Mouse (Mus musculus) intestine, embryonic 16.5 days (tissue): ENCODE results near the gene Hip1. TPM values are rescaled to one million over a fixed set of nuclear protein-coding genes. Genes with fewer than 3 reads are reported as not detected.
A peak's percentile ranks its signal among the peaks of the same experiment; 100 is the strongest.

Source experiments
- ATAC-seq: fragments of 200-750 bp; cut with Nextera tagmentation; 2 replicates; pipeline ENCODE4 v1.8.0; 2017; ENCODE audit warnings: moderate TSS enrichment, moderate library complexity
- H3K27ac ChIP-seq: fragments of 300-500 bp; sonication (generic); 2 replicates; pipeline ENCODE4 v1.5.1; 2014; ENCODE audit warnings: mild to moderate bottlenecking, low read length
- H3K27me3 ChIP-seq: fragments of 300-500 bp; sonication (generic); replicated peaks from 2 replicates; pipeline ENCODE4 v1.6.1; 2014; ENCODE audit warnings: low read length, control low read depth, mixed read lengths; ENCODE audit not compliant: control insufficient read depth, insufficient read depth
- H3K36me3 ChIP-seq: fragments of 300-500 bp; sonication (generic); 2 replicates; pipeline ENCODE4 v1.6.1; 2014; ENCODE audit warnings: low read length, control low read depth; ENCODE audit not compliant: control insufficient read depth, insufficient read depth
- H3K4me1 ChIP-seq: fragments of 300-500 bp; sonication (generic); 2 replicates; pipeline ENCODE4 v1.6.1; 2014; ENCODE audit warnings: low read length, control low read depth, mixed read lengths; ENCODE audit not compliant: control insufficient read depth, insufficient read depth
- H3K4me2 ChIP-seq: fragments of 300-500 bp; sonication (generic); 2 replicates; pipeline ENCODE4 v1.6.1; 2014; ENCODE audit warnings: low read depth, low read length, control low read depth
- H3K4me3 ChIP-seq: fragments of 300-500 bp; sonication (generic); 2 replicates; pipeline ENCODE4 v1.5.1; 2014; ENCODE audit warnings: mild to moderate bottlenecking, low read length
- H3K9ac ChIP-seq: fragments of 300-500 bp; sonication (generic); 2 replicates; pipeline ENCODE4 v1.6.1; 2014; ENCODE audit warnings: low read depth, low read length
- H3K9me3 ChIP-seq: fragments of 300-500 bp; sonication (generic); 2 replicates; pipeline ENCODE4 v1.6.1; 2016; ENCODE audit warnings: low read length, control low read depth; ENCODE audit not compliant: control insufficient read depth
- WGBS: fragments of 180-500 bp; shearing (Covaris S2); extraction: QIAGEN DNeasy Blood & Tissue Kit; methylation state at CpG from one replicate; pipeline ENCODE4 v1.1.7; 2014; 5-methylcytosine and 5-hydroxymethylcytosine counted together
- polyA plus RNA-seq: library from polyadenylated mRNA; unstranded; fragments of >200 nt; fragmentation: Nextera tagmentation; extraction: Ambion mirVana; gene quantifications from 2 replicates; pipeline ENCODE4 v1.2.1, GENCODE M21; 2015

Gene Hip1
- polyA plus RNA-seq, 1 experiment from 2014 or later: 15.0 TPM

- Histone ChIP-seq H3K9me3 (no peaks in the 10 kb centered on the region), H3K27me3 (no peaks in the 10 kb centered on the region), H3K4me1 (peaks cover 3% of the 10 kb centered on the region; the same call in 1 of the 2 replicates), H3K36me3 (no peaks in the 10 kb centered on the region), H3K9ac (no peak overlapping the region), H3K27ac (no peak overlapping the region), H3K4me2 (no peak overlapping the region), H3K4me3 (no peak overlapping the region)
- WGBS: 57% methylated on average over 6 of the region's 6 CpGs
- no peak for ATAC-seq
Observed at GRCm38 (mm10) chr5:135399382-135399781, 145.5 kb downstream of the Hip1 start.

DNA sequence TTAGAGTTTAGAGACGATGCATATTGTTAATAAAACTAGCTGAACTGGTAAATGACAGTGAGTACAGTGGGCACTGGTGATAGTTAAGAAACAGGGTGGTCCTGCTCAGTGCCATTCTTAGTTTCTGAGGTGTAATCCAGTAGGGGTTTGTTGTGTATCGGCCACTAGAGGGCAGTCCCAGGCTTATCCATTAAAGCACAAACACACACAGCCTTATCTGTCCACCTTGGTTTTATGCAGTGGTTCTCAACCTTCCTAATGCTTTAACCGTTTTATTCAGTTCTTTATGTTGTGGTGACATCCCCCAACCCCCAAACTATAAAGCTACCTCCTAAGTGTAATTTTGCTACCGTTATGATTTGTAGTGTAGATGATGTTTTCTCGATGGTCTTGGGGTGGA lies 149.1 kb downstream of the Hip1 start:
- Histone ChIP-seq H3K4me1 (peaks cover 12% of the 10 kb centered on the region), H3K9ac (no peak overlapping the region), H3K27ac (no peak overlapping the region), H3K27me3 (no peaks in the 10 kb centered on the region), H3K36me3 (peaks cover 3% of the 10 kb centered on the region; the same call in 1 of the 2 replicates), H3K4me2 (no peak overlapping the region), H3K9me3 (no peaks in the 10 kb centered on the region), H3K4me3 (no peak overlapping the region)
- 46% methylated on average over 5 of the region's 5 CpGs for WGBS
- no peak for ATAC-seq

DNA sequence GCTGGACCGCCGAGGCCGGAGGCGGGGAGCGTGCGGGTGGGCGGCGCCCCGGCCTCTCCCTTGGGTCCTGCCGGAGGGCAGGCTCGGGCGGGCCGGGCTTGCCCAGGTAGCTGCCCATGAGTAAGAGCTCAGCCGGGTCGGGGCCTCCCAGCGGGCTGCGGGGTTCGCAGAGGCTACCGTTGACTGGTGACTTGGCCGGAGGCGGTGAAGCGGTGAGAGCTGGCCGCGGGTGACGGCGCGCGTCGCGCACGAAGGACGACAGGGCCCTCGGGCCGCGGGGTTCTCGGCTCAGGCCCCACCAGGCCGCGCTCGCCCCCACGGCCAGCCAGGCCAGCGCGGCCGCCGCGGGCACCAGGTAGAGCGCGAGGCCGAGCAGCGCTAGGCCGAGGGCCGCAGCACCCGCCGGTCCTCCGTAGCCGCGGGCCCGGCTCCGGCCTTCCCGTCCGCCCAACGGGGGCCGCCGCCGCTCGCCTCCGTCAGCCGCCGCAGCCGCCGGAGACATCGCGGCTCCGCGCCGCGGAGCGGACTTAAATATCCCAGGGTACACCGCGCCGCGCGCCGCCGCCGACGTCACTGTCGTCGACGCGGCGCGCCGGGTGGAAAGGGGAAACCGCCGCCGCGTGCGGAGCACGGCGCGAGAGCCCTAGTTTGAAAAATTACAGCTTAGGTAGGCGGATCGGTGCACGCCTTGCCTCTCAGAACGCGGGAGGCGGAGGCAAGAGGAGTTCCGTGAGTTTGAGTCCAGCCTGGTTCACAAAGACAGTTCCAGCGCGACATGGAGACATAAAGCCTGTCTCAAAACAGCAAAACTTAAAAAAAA lies 150.7 kb downstream of the Hip1 start, which contains the start of gene Pom121:
TSS of gene Pom121 (minus strand) at position 543 of the 820 bp plus-strand sequence.
- peak; percentile 92 for ATAC-seq

DNA sequence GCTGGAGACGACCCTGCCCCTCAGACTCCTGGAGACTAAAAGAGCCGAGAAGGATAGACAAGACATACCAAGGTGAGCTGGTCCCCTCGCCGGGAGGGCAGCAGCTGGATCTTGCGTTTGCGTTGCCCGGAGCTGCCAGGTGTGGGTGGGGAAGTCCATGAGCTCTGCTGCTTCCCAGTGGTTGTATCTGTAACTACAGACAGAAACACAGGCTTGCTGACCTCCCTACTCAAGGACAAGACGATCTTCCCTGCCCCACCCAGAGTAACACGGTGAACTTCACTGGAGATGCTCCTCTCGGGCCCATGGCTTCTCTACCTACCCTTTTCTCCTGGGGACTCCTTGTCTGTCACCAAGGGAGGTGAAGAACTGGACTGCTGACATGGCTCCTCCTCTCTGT lies 161.1 kb downstream of the Hip1 start:
- no peaks in the 10 kb centered on the region for H3K27me3 ChIP-seq
- no peak overlapping the region for H3K4me3 ChIP-seq
- peaks cover 55% of the 10 kb centered on the region for H3K36me3 ChIP-seq
- H3K4me2 ChIP-seq: no peak overlapping the region
- WGBS: 76% methylated on average over 10 of the region's 10 CpGs
- no peak for ATAC-seq
- no peak overlapping the region for H3K9ac ChIP-seq
- H3K4me1 ChIP-seq: no peaks in the 10 kb centered on the region
- H3K9me3 ChIP-seq: no peaks in the 10 kb centered on the region
- no peak overlapping the region for H3K27ac ChIP-seq

More for the DNA sequence above, 150.7 kb downstream of the Hip1 start, which contains the start of gene Pom121:
- H3K4me1 ChIP-seq: peaks cover 12% of the 10 kb centered on the region
- peak within 1 kb of the TSS; percentile 97 for H3K9ac ChIP-seq
- under 1% methylated on average over 98 of the region's 110 CpGs for WGBS
- no peaks in the 10 kb centered on the region for H3K9me3 ChIP-seq
- H3K36me3 ChIP-seq: peaks cover 3% of the 10 kb centered on the region; the same call in 1 of the 2 replicates
- no peaks in the 10 kb centered on the region for H3K27me3 ChIP-seq
- peak within 1 kb of the TSS; percentile 70 for H3K4me2 ChIP-seq
- peak within 1 kb of the TSS; percentile 95 for H3K4me3 ChIP-seq
- peak within 1 kb of the TSS; percentile 86 for H3K27ac ChIP-seq

DNA sequence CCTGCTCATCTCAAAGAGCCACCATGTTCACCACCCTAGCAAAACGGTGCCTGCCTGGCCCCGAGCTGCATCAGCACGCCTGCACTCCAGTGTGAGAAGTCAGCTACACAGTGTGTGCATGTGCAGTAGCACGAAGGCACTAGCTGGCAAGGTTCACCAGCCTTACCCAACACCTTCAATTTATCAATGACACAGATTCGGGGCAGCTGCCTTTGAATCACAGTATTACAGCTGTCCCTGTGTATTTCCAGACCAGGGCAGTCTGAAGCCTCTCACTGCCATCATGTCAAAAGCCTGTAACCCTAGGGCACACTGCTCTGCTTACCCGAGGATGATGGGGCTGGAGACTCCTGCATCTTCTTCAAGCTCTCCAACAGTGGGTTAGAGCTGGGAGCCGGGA lies 162.2 kb downstream of the Hip1 start:
- Histone ChIP-seq H3K9me3 (no peaks in the 10 kb centered on the region), H3K4me3 (no peak overlapping the region), H3K9ac (no peak overlapping the region), H3K4me1 (no peaks in the 10 kb centered on the region), H3K27me3 (no peaks in the 10 kb centered on the region), H3K36me3 (peaks cover 63% of the 10 kb centered on the region), H3K4me2 (no peak overlapping the region), H3K27ac (no peak overlapping the region)
- WGBS: 85% methylated on average over 7 of the region's 7 CpGs
- ATAC-seq: no peak

- H3K27ac ChIP-seq: no peak overlapping the region
- no peak overlapping the region for H3K4me3 ChIP-seq
- H3K9ac ChIP-seq: no peak overlapping the region
- no peaks in the 10 kb centered on the region for H3K9me3 ChIP-seq
- WGBS: 93% methylated on average over 10 of the region's 10 CpGs
- H3K4me2 ChIP-seq: no peak overlapping the region
- no peaks in the 10 kb centered on the region for H3K27me3 ChIP-seq
- no peaks in the 10 kb centered on the region for H3K4me1 ChIP-seq
- H3K36me3 ChIP-seq: peaks cover 55% of the 10 kb centered on the region
- ATAC-seq: no peak
Observed at GRCm38 (mm10) chr5:135381356-135381925, 163.5 kb downstream of the Hip1 start.

DNA sequence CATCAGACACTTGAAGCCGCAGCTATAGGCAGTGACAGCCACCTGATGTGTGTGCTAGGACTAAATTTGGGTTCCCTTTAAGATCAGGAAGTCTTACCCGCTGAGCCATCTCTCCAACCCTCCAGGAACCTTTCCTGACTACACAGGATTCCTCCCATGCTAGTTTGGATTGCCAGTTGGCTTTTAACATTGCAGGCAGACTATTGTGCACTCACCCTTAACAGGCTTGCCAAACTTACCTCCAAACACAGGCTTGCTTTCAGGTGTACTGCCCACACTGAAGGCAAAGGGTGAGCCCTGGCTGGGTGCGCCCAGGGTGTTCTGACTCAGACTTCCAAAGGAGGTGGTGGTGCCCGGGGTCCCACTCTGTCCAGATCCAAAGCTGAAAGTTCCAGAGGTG lies 164.2 kb downstream of the Hip1 start:
- Histone ChIP-seq H3K4me3 (no peak overlapping the region), H3K9me3 (no peaks in the 10 kb centered on the region), H3K27ac (no peak overlapping the region), H3K27me3 (no peaks in the 10 kb centered on the region), H3K4me2 (no peak overlapping the region), H3K4me1 (no peaks in the 10 kb centered on the region), H3K36me3 (peaks cover 56% of the 10 kb centered on the region), H3K9ac (no peak overlapping the region)
- ATAC-seq: no peak
- WGBS: 96% methylated on average over 4 of the region's 4 CpGs

- no peaks in the 10 kb centered on the region for H3K4me1 ChIP-seq
- H3K9me3 ChIP-seq: no peaks in the 10 kb centered on the region
- H3K36me3 ChIP-seq: peaks cover 45% of the 10 kb centered on the region
- 47% methylated on average over 2 of the region's 2 CpGs for WGBS
- no peaks in the 10 kb centered on the region for H3K27me3 ChIP-seq
- H3K27ac ChIP-seq: no peak overlapping the region
- no peak overlapping the region for H3K9ac ChIP-seq
- H3K4me3 ChIP-seq: no peak overlapping the region
- no peak for ATAC-seq
- no peak overlapping the region for H3K4me2 ChIP-seq
Observed at GRCm38 (mm10) chr5:135376341-135376740, 168.6 kb downstream of the Hip1 start.

DNA sequence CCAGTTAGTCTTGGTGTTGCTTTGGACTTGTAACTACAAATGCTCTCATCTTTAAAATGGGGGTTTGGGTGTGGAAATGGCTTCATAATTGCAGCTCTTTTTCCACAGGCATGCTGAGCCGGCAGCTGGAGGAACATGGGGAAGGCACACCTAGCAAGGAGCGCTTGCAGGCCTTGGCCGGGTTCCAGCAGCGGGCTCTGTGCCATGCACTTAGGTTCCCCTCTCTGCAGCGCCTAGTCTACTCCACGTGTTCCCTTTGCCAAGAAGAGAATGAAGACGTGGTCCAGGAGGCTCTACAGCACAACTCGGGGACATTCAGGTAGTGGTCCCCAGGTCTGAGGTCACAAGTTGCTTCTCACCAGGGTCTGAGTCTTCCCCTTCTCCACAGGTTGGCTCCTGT lies 169.8 kb downstream of the Hip1 start:
- Histone ChIP-seq H3K27me3 (no peaks in the 10 kb centered on the region), H3K9me3 (no peaks in the 10 kb centered on the region), H3K36me3 (peaks cover 35% of the 10 kb centered on the region), H3K9ac (no peak overlapping the region), H3K4me1 (peaks cover 7% of the 10 kb centered on the region), H3K4me3 (no peak overlapping the region), H3K27ac (no peak overlapping the region), H3K4me2 (no peak overlapping the region)
- no peak for ATAC-seq
- WGBS: 68% methylated on average over 8 of the region's 8 CpGs
